Mouse (Mus musculus) left cerebral cortex, adult 18-20 months (tissue): ENCODE results near the gene Zfp612. TPM values are rescaled to one million over a fixed set of nuclear protein-coding genes. Genes with fewer than 3 reads are reported as not detected.
"Not testable (repeated sequence)": the region's sequence is repeated elsewhere in the genome, so short reads cannot be mapped to it uniquely, and the experiment has no call there.

ENCODE experiments used
- DNase-seq, 2 experiments: peaks; one replicate each; pipeline ENCODE4 v3.0.0; 2021 to 2022; ENCODE audit warnings: low spot score in 2 of 2, mixed read lengths in 1 of 2
- long read RNA-seq, 2 experiments: library from polyadenylated mRNA; stranded (forward); transcript quantifications; one replicate each; pipeline ENCODE4 v2.0.0; 2021
- total RNA-seq, 2 experiments: library from RNA; stranded (reverse); gene quantifications; 2 replicates each; pipeline ENCODE4 v1.2.3; 2021

Zfp612 gene
- total RNA-seq = 10 to 100 TPM; 34.8 to 35.9 TPM
- long read RNA-seq, experiment 1, full-length matches to known transcripts = 21 of 29 reads
- long read RNA-seq, experiment 1, partial matches to known transcripts = 1 of 29 reads
- long read RNA-seq, experiment 1, other reads (novel, unspliced or antisense) = 7 of 29 reads
- long read RNA-seq, experiment 2, full-length matches to known transcripts = 16 of 22 reads
- long read RNA-seq, experiment 2, partial matches to known transcripts = 0 of 22 reads
- long read RNA-seq, experiment 2, other reads (novel, unspliced or antisense) = 6 of 22 reads

GRCm38 (mm10) chr8:110079282-110080221, at the start of gene Zfp612:
Gene Zfp612 (plus strand): TSS chr8:110079746.
- peak; percentile 70 to 76 for DNase-seq

GRCm38 (mm10) chr8:110033771-110034170, 45.8 kb upstream of the Zfp612 start:
- DNase-seq = not testable (repeated sequence)

GRCm38 (mm10) chr8:110034331-110034730, 45.2 kb upstream of the Zfp612 start:
- DNase-seq = no peak

- no peak for DNase-seq
These were observed 43.4 kb upstream of the Zfp612 start for GRCm38 (mm10) chr8:110036156-110036555.

- no peak for DNase-seq
These were observed 40.3 kb upstream of the Zfp612 start for GRCm38 (mm10) chr8:110039216-110039615.

- DNase-seq = no peak
These were observed 39.9 kb upstream of the Zfp612 start, which contains the start of gene Chst4 for GRCm38 (mm10) chr8:110039659-110040058. Gene Chst4 (minus strand): TSS chr8:110039740.

GRCm38 (mm10) chr8:110040509-110040908, 39.0 kb upstream of the Zfp612 start:
- DNase-seq = no peak

- DNase-seq = no peak
These were observed 28.3 kb upstream of the Zfp612 start for GRCm38 (mm10) chr8:110051208-110051607.

- DNase-seq = no peak
These were observed 21.3 kb upstream of the Zfp612 start for GRCm38 (mm10) chr8:110058207-110058606.

- no peak for DNase-seq
These were observed 15.4 kb upstream of the Zfp612 start for GRCm38 (mm10) chr8:110064161-110064560.

- no peak for DNase-seq
These were observed 14.8 kb upstream of the Zfp612 start for GRCm38 (mm10) chr8:110064606-110065365.

GRCm38 (mm10) chr8:110065676-110066075, 13.9 kb upstream of the Zfp612 start:
- DNase-seq = no peak

- no peak for DNase-seq
These were observed 9.8 kb upstream of the Zfp612 start for GRCm38 (mm10) chr8:110069706-110070105.

- DNase-seq = peak; percentile 68 to 71
These were observed 7.9 kb upstream of the Zfp612 start for GRCm38 (mm10) chr8:110071600-110071999.

- DNase-seq = no peak
These were observed 5.0 kb upstream of the Zfp612 start for GRCm38 (mm10) chr8:110074496-110074895.

GRCm38 (mm10) chr8:110082416-110083105, 3.0 kb downstream of the Zfp612 start:
- DNase-seq = no peak

- DNase-seq = no peak
These were observed 12.3 kb downstream of the Zfp612 start for GRCm38 (mm10) chr8:110091869-110092268.

- no peak for DNase-seq
These were observed 21.4 kb downstream of the Zfp612 start, which contains the start of gene Gm21964 for GRCm38 (mm10) chr8:110100907-110101306. Gene Gm21964 (plus strand): TSS chr8:110101207.

GRCm38 (mm10) chr8:110101676-110102075, 22.1 kb downstream of the Zfp612 start:
- DNase-seq = no peak

- no peak for DNase-seq
These were observed 23.1 kb downstream of the Zfp612 start, which contains the start of gene Gm17720 for GRCm38 (mm10) chr8:110102653-110103052. Gene Gm17720 (minus strand): TSS chr8:110102753.
